Mouse (Mus musculus): ENCODE measurements at regions not wholly inside any gene's neighbourhood (a gene's known extent, or its start where the extent isn't known, plus 50 kb on each side); places are given as distances from the start of the nearest gene placed in this dataset.
A peak's percentile ranks its signal among the peaks of the same experiment; 100 is the strongest.

DNA sequence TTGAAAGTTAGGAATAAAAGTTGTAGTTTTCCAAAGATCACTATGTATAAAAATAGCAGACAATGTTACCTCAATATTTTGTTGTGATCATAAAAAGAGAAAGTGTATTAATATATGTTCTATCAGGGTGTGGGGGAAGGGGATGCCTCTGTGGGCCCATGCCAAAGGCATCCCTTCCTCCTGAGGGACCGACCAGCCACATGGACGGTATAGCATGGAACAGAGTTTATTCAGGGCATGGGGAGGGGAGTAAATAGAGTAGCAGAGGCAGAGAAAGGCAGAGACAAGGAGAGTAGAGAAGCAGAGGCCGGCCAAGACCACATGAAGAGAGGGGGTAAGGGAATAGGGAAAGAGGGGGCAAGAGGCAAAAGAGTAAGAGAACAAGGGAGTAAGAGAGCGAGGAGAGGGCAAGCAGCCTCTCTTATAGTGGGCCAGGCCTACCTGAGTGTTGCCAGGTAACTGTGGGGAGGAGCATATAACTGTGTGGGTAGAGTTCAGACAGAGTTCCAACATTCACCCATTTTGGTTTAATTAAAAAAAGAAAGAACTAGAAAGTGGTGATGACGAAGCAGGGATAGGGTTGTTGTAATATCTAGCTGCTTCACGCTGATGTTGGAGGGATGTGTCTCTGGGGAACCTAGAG is 131.7 kb upstream of the Klf6 start:
- H3K4me2 ChIP-seq (ENCODE audit: low read depth, low read length), result no peak overlapping the region
- WGBS, result 78% methylated on average over 6 of the region's 6 CpGs
- no peaks in the 10 kb centered on the region for H3K36me3 ChIP-seq (ENCODE audit: control insufficient read depth, insufficient read depth, low read length)
- H3K4me1 ChIP-seq (ENCODE audit: control insufficient read depth, insufficient read depth, low read length), result no peaks in the 10 kb centered on the region
- no peaks in the 10 kb centered on the region for H3K9me3 ChIP-seq (replicated peaks; ENCODE audit: control insufficient read depth, low read length)
- no peak overlapping the region for H3K27ac ChIP-seq (ENCODE audit: low read length)
- 0 out of 2 replicates have a peak, but pooled peaks have one; percentile 21 for ATAC-seq (ENCODE audit: insufficient read depth, low FRiP score)
- H3K27me3 ChIP-seq (ENCODE audit: control insufficient read depth, insufficient read depth, low read length), result no peaks in the 10 kb centered on the region
- H3K4me3 ChIP-seq (replicated peaks; ENCODE audit: low read length), result no peak overlapping the region
- no peak overlapping the region for H3K9ac ChIP-seq (ENCODE audit: low read length)

DNA sequence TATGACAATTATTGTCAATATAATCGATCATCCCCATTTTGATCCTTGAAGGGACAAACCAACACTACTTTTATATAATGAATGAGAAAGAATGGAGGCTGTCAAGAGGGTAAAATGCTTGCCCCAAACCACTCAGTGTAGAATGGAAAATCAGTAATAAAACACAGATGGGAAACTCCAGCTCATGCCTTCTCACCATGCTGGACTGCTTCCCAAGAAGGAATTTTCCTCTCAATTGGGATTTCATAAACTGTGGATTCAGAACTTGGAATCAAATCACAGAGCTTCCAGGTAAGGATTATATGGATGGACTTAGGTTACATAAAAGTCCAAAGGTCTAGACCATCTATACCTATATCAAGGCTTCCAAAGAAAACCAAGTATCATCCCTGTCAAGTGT is 129.1 kb upstream of the Klf6 start:
- Histone ChIP-seq H3K9me3 (replicated peaks; ENCODE audit: control insufficient read depth, low read length) (no peaks in the 10 kb centered on the region), H3K36me3 (ENCODE audit: control insufficient read depth, insufficient read depth, low read length) (no peaks in the 10 kb centered on the region), H3K4me2 (ENCODE audit: low read depth, low read length) (no peak overlapping the region), H3K4me1 (ENCODE audit: control insufficient read depth, insufficient read depth, low read length) (no peaks in the 10 kb centered on the region), H3K4me3 (replicated peaks; ENCODE audit: low read length) (no peak overlapping the region), H3K27me3 (ENCODE audit: control insufficient read depth, insufficient read depth, low read length) (no peaks in the 10 kb centered on the region), H3K9ac (ENCODE audit: low read length) (no peak overlapping the region), H3K27ac (ENCODE audit: low read length) (no peak overlapping the region)
- ATAC-seq (ENCODE audit: insufficient read depth, low FRiP score), result no peak
- WGBS, result 87% methylated on average over 1 of the region's 1 CpGs

DNA sequence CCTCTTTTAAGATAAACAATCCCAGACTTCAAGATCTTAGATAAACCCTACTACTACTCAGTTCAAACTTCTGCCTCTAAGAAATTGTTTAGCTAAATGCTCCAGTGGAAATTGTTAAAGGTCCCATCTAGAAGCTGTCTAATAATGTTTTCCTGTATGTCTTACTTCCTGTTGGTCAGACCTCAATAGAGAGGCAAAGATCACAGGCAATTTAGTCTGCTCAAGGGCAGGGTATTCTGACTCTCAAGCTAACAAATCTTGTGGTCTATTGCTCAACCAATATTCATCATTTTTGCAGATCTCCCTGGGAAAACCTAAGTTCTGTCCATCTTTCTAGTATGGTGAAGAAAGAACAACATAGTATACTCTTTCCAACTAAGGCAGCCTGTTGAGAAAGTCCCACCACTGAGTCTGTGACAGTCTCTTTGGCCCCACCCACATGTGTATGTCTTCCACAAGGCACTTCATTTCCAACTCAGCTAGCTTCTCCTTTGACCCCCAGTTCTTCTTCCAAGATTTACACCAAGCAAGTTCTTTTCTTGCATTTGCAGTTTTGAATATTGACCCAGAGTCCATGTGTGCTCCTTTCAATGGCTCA is 126.2 kb upstream of the Klf6 start:
- no peak overlapping the region for H3K27ac ChIP-seq (ENCODE audit: low read length)
- no peak overlapping the region for H3K9ac ChIP-seq (ENCODE audit: low read length)
- no peak for ATAC-seq (ENCODE audit: insufficient read depth, low FRiP score)
- H3K4me2 ChIP-seq (ENCODE audit: low read depth, low read length), result no peak overlapping the region
- H3K36me3 ChIP-seq (ENCODE audit: control insufficient read depth, insufficient read depth, low read length), result no peaks in the 10 kb centered on the region
- H3K4me3 ChIP-seq (replicated peaks; ENCODE audit: low read length), result no peak overlapping the region
- H3K4me1 ChIP-seq (ENCODE audit: control insufficient read depth, insufficient read depth, low read length), result no peaks in the 10 kb centered on the region
- no peaks in the 10 kb centered on the region for H3K27me3 ChIP-seq (ENCODE audit: control insufficient read depth, insufficient read depth, low read length)
- H3K9me3 ChIP-seq (replicated peaks; ENCODE audit: control insufficient read depth, low read length), result no peaks in the 10 kb centered on the region

DNA sequence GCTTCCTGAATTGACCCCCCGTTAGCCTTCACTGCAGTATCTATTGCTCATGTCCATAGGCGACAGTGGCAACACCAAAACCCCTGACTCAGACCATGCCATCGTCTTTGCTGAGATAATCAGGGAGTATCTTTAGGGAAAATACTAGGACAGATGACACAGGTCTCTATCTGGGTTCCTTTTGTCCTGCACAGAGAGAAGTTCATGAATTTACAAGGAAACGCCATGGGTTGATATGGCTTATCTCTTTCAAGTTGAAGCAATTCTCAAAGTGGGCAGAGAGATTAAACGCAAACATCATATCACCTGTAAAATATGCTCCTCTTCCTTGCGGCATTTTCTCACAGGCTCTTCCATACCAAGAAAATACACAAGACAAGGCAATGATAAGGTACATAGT is 124.8 kb upstream of the Klf6 start:
- H3K27me3 ChIP-seq (ENCODE audit: control insufficient read depth, insufficient read depth, low read length), result no peaks in the 10 kb centered on the region
- no peak overlapping the region for H3K4me3 ChIP-seq (replicated peaks; ENCODE audit: low read length)
- H3K9me3 ChIP-seq (replicated peaks; ENCODE audit: control insufficient read depth, low read length), result no peaks in the 10 kb centered on the region
- no peak overlapping the region for H3K9ac ChIP-seq (ENCODE audit: low read length)
- H3K27ac ChIP-seq (ENCODE audit: low read length), result no peak overlapping the region
- no peaks in the 10 kb centered on the region for H3K4me1 ChIP-seq (ENCODE audit: control insufficient read depth, insufficient read depth, low read length)
- no peak overlapping the region for H3K4me2 ChIP-seq (ENCODE audit: low read depth, low read length)
- H3K36me3 ChIP-seq (ENCODE audit: control insufficient read depth, insufficient read depth, low read length), result no peaks in the 10 kb centered on the region
- ATAC-seq (ENCODE audit: insufficient read depth, low FRiP score), result no peak
- 86% methylated on average over 6 of the region's 6 CpGs for WGBS

DNA sequence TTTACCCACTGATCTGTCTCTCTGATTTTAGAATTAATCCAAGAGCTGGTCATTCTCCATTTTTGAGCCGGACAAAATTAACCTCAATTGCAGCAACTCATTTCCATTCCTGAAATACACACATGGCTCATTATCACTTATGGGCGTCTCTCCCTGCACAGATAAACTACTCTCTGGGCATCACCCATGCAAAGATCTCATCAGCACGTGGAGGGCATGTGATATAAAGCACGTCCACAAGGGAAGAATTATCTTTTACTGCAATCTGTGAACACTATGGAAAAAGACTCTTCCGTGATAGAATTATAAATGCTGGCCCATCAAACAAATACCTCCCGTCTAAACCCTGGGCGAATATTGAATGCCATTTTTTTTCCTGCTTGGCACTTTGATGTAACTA is 124.1 kb upstream of the Klf6 start:
- H3K4me1 ChIP-seq (ENCODE audit: control insufficient read depth, insufficient read depth, low read length), result no peaks in the 10 kb centered on the region
- H3K4me3 ChIP-seq (replicated peaks; ENCODE audit: low read length), result no peak overlapping the region
- WGBS, result 84% methylated on average over 7 of the region's 7 CpGs
- no peaks in the 10 kb centered on the region for H3K27me3 ChIP-seq (ENCODE audit: control insufficient read depth, insufficient read depth, low read length)
- no peaks in the 10 kb centered on the region for H3K36me3 ChIP-seq (ENCODE audit: control insufficient read depth, insufficient read depth, low read length)
- no peak for ATAC-seq (ENCODE audit: insufficient read depth, low FRiP score)
- no peaks in the 10 kb centered on the region for H3K9me3 ChIP-seq (replicated peaks; ENCODE audit: control insufficient read depth, low read length)
- no peak overlapping the region for H3K27ac ChIP-seq (ENCODE audit: low read length)
- H3K9ac ChIP-seq (ENCODE audit: low read length), result no peak overlapping the region
- no peak overlapping the region for H3K4me2 ChIP-seq (ENCODE audit: low read depth, low read length)

DNA sequence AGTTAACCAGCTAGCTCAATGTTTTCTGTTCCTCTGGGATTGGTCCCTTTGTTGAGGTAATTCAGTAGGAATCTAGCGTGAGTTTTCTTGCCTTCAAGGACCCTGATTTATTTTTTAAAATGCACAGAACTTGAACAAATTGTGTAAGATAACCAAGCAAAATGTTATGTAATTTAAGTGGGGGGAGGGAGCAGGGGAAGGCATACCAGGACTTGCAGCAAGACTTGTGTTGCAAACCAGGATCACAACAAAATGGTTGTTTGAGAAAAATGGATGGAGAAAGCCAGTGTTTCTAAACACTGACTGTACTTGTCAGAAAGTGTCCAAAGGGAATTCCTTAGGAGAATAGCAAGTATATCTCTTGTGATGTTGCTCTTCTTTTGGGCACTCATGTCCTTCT is 120.5 kb upstream of the Klf6 start:
- Histone ChIP-seq H3K4me3 (replicated peaks; ENCODE audit: low read length) (no peak overlapping the region), H3K4me1 (ENCODE audit: control insufficient read depth, insufficient read depth, low read length) (no peaks in the 10 kb centered on the region), H3K36me3 (ENCODE audit: control insufficient read depth, insufficient read depth, low read length) (no peaks in the 10 kb centered on the region), H3K27me3 (ENCODE audit: control insufficient read depth, insufficient read depth, low read length) (no peaks in the 10 kb centered on the region), H3K9me3 (replicated peaks; ENCODE audit: control insufficient read depth, low read length) (no peaks in the 10 kb centered on the region), H3K4me2 (ENCODE audit: low read depth, low read length) (no peak overlapping the region), H3K27ac (ENCODE audit: low read length) (no peak overlapping the region), H3K9ac (ENCODE audit: low read length) (no peak overlapping the region)
- ATAC-seq (ENCODE audit: insufficient read depth, low FRiP score), result no peak
- WGBS, result 71% methylated on average over 1 of the region's 1 CpGs

DNA sequence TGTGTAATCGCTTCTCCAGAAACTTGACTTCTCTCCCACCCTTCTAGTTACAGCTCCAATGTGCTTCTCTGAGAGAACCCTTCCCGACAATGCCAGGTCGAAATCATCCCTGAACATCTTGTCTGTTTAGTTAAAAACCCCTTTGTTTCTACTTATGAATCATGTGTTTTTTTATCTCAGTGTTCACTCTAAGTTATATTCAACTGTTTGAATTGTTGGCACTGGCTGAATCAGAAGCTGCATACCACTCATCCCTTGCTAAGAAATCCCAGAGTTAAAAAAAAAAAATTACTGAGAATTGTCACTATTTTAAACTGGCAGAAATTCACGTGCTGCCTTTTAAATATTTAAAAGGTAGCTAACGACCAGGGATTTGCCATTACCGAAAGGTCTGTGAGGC is 116.3 kb upstream of the Klf6 start:
- Histone ChIP-seq H3K9me3 (replicated peaks; ENCODE audit: control insufficient read depth, low read length) (no peaks in the 10 kb centered on the region), H3K27ac (ENCODE audit: low read length) (no peak overlapping the region), H3K27me3 (ENCODE audit: control insufficient read depth, insufficient read depth, low read length) (no peaks in the 10 kb centered on the region), H3K4me1 (ENCODE audit: control insufficient read depth, insufficient read depth, low read length) (no peaks in the 10 kb centered on the region), H3K4me2 (ENCODE audit: low read depth, low read length) (no peak overlapping the region), H3K9ac (ENCODE audit: low read length) (no peak overlapping the region), H3K4me3 (replicated peaks; ENCODE audit: low read length) (no peak overlapping the region), H3K36me3 (ENCODE audit: control insufficient read depth, insufficient read depth, low read length) (no peaks in the 10 kb centered on the region)
- no peak for ATAC-seq (ENCODE audit: insufficient read depth, low FRiP score)
- WGBS, result 72% methylated on average over 6 of the region's 6 CpGs

DNA sequence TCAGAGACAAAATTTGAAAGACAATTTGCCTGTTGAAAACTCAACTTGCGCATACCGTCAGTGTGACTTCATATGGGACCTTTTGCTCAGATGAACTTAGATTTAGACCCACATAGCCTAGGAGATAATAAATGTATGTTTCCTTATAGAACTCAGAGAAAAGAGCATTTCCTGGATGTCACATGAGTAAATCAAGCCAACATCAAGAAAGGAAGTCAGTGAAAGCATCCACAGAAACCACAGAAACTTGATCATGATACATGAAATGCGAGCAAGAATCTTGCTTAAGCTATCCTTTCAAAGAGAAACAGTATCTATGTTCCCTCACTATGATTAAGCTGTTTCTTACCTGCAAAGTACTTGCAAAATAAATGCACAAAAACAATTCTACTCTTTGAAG is 104.1 kb upstream of the Klf6 start:
- H3K9me3 ChIP-seq (replicated peaks; ENCODE audit: control insufficient read depth, low read length), result no peaks in the 10 kb centered on the region
- ATAC-seq (ENCODE audit: insufficient read depth, low FRiP score), result no peak
- H3K27ac ChIP-seq (ENCODE audit: low read length), result no peak overlapping the region
- no peaks in the 10 kb centered on the region for H3K36me3 ChIP-seq (ENCODE audit: control insufficient read depth, insufficient read depth, low read length)
- no peak overlapping the region for H3K4me3 ChIP-seq (replicated peaks; ENCODE audit: low read length)
- no peaks in the 10 kb centered on the region for H3K27me3 ChIP-seq (ENCODE audit: control insufficient read depth, insufficient read depth, low read length)
- H3K4me1 ChIP-seq (ENCODE audit: control insufficient read depth, insufficient read depth, low read length), result no peaks in the 10 kb centered on the region
- no peak overlapping the region for H3K9ac ChIP-seq (ENCODE audit: low read length)
- H3K4me2 ChIP-seq (ENCODE audit: low read depth, low read length), result no peak overlapping the region
- WGBS, result 91% methylated on average over 3 of the region's 3 CpGs

DNA sequence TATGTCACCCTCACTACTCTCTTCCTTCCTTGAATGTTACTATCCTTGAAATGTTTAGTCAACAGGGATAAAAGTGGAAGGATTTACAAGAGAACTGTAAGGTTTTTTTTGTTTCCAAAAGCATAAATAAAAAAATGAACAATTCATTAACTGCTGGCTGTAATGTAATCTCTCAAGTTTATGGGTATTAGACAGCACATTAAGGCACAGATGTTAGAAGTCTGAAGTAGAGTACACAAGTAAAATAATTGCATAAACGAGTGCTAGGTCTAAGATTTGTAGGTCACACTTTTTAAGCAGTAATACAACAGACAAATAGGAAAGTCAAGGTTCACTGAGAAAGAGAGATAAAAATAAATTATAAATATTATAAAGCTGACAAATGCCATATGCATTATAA is 103.3 kb upstream of the Klf6 start:
- no peak overlapping the region for H3K9ac ChIP-seq (ENCODE audit: low read length)
- H3K9me3 ChIP-seq (replicated peaks; ENCODE audit: control insufficient read depth, low read length), result no peaks in the 10 kb centered on the region
- ATAC-seq (ENCODE audit: insufficient read depth, low FRiP score), result no peak
- H3K27ac ChIP-seq (ENCODE audit: low read length), result no peak overlapping the region
- H3K4me2 ChIP-seq (ENCODE audit: low read depth, low read length), result no peak overlapping the region
- H3K36me3 ChIP-seq (ENCODE audit: control insufficient read depth, insufficient read depth, low read length), result no peaks in the 10 kb centered on the region
- WGBS, result 58% methylated on average over 1 of the region's 1 CpGs
- H3K4me1 ChIP-seq (ENCODE audit: control insufficient read depth, insufficient read depth, low read length), result no peaks in the 10 kb centered on the region
- H3K4me3 ChIP-seq (replicated peaks; ENCODE audit: low read length), result no peak overlapping the region
- no peaks in the 10 kb centered on the region for H3K27me3 ChIP-seq (ENCODE audit: control insufficient read depth, insufficient read depth, low read length)
